Mouse (Mus musculus): ENCODE data around the gene Bend5. TPM values are rescaled to one million over a fixed set of nuclear protein-coding genes. Genes with fewer than 3 reads are reported as not detected.

Bend5 gene
- polyA plus RNA-seq, 1 experiment, result 6.1 TPM

DNA sequence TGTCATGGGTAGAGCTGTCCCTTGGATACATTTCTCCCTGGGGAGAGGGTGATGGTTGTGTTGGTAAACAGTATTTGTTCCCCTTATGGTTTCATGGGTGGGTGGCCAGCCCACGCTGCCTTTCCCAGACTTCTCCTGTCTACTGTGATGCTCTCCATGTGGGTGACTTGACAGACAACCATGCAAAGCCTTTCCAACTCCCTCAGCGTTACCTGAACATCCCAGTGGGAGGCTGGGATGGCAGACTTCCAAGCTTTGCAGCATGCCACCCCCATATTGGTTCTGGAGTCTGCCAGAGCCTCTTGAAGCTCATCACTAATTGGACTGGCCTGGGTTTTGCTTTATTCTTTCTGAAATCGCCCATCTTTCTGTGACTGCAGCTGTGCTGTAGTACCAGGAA lies 83.9 kb downstream of the Bend5 start:
- H3K4me3 ChIP-seq (replicated peaks; ENCODE audit: control insufficient read depth, low read depth, low read length), result no peak overlapping the region
- WGBS, result 48% methylated on average over 3 of the region's 3 CpGs
- TF ChIP-seq CTCF (IDR thresholded peaks at IDR 0.05; ENCODE audit: control insufficient read depth, insufficient read depth, low read length) (no peak), POLR2A (IDR thresholded peaks at IDR 0.05; ENCODE audit: borderline replicate concordance, control insufficient read depth, low read depth, low read length) (no peak)
- no peaks in the 10 kb centered on the region for H3K4me1 ChIP-seq (ENCODE audit: control insufficient read depth, insufficient read depth, low read length)
- no peak overlapping the region for H3K27ac ChIP-seq (ENCODE audit: control insufficient read depth, insufficient read depth, low read depth, low read length, poor library complexity)

DNA sequence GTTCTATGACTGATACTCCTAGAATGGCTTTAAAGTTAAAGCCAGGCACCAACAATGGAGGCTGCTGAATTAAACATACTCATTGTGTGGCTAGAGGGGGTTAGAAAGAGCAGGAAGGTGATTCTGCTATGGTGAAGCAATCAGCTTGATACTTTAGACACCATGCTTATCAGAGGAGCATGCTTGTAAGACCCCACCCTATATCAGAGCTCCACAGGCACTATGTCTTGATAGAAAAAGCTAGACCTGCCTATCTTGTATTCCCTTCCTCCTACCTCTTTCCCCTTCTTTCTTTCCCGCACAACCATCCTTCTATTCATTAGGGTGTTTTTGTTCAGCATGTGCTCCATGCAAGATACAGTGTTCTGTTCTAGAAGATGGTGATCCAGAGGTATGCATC lies 86.6 kb downstream of the Bend5 start:
- TF ChIP-seq POLR2A (IDR thresholded peaks at IDR 0.05; ENCODE audit: borderline replicate concordance, control insufficient read depth, low read depth, low read length) (no peak), CTCF (IDR thresholded peaks at IDR 0.05; ENCODE audit: control insufficient read depth, insufficient read depth, low read length) (no peak)
- no peaks in the 10 kb centered on the region for H3K4me1 ChIP-seq (ENCODE audit: control insufficient read depth, insufficient read depth, low read length)
- WGBS, result 68% methylated on average over 1 of the region's 1 CpGs
- no peak overlapping the region for H3K4me3 ChIP-seq (replicated peaks; ENCODE audit: control insufficient read depth, low read depth, low read length)
- H3K27ac ChIP-seq (ENCODE audit: control insufficient read depth, insufficient read depth, low read depth, low read length, poor library complexity), result no peak overlapping the region

DNA sequence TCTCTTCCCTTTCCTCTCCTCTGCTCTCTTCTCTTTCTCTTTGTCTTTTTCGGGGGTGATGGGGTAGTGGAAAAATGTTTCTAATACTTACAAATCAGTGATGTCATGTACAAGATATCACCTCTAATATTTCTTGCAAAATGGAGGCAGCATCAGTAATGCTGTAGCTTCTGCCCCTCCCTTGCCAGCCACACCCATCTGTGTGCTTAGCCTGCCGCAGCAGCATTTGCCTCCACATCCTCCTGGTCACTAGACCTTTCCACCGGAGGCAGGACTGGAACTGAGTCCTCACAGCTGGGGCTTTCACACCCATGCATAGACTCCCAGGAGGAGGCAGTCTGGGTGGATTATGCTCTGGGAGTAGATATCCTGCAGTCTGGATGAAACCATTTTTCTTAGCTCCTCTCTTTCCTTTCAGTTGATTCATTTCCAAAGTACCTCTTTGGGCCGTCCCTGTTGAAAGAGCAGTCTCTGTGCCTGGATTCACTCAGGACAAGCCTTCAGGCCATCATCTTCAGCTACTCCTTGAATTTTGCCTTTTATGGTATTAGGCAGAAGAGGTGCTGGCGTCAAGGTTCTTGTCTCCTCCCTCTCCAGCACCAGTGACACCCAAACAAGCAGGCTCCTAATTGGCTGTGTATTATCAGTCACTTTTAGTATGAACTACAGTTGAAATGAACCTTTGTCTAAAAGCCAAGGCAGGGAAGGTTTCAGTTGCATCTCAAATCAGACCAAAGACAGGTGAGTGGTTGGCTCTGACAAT lies 88.3 kb downstream of the Bend5 start:
- 64% methylated on average over 5 of the region's 5 CpGs for WGBS
- no peak overlapping the region for H3K27ac ChIP-seq (ENCODE audit: control insufficient read depth, insufficient read depth, low read depth, low read length, poor library complexity)

DNA sequence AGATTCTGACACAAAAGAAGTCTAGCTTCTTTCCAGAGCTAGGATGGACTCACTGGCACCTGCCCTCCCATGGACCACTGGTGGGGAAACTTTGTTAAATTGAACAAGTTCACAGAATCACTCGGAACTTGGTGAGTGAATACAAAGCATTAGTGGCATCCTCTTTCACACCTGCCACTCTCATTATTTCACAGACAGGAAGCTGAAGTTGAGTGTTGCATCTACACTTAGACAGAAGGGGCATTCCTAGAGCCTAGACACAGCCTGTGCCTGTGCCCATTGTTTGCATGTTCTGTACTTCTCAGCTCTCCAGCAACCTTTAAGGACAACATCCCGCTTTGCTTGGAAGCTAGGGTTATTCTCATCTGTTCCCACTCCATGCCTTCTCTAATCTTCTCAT lies 90.1 kb downstream of the Bend5 start:
- 80% methylated on average over 2 of the region's 2 CpGs for WGBS
- Histone ChIP-seq H3K27ac (ENCODE audit: control insufficient read depth, insufficient read depth, low read depth, low read length, poor library complexity) (no peak overlapping the region), H3K4me1 (ENCODE audit: control insufficient read depth, insufficient read depth, low read length) (no peaks in the 10 kb centered on the region), H3K4me3 (replicated peaks; ENCODE audit: control insufficient read depth, low read depth, low read length) (no peak overlapping the region)
- no peak for TF ChIP-seq CTCF (IDR thresholded peaks at IDR 0.05; ENCODE audit: control insufficient read depth, insufficient read depth, low read length)
- no peak for TF ChIP-seq POLR2A (IDR thresholded peaks at IDR 0.05; ENCODE audit: borderline replicate concordance, control insufficient read depth, low read depth, low read length)

More for the DNA sequence above, 88.3 kb downstream of the Bend5 start:
- Histone ChIP-seq H3K4me3 (replicated peaks; ENCODE audit: control insufficient read depth, low read depth, low read length) (no peak overlapping the region), H3K4me1 (ENCODE audit: control insufficient read depth, insufficient read depth, low read length) (no peaks in the 10 kb centered on the region)
- no peak for TF ChIP-seq POLR2A (IDR thresholded peaks at IDR 0.05; ENCODE audit: borderline replicate concordance, control insufficient read depth, low read depth, low read length)
- TF ChIP-seq CTCF (IDR thresholded peaks at IDR 0.05; ENCODE audit: control insufficient read depth, insufficient read depth, low read length), result no peak

Measured in bone marrow, adult 2 months (tissue).